Mouse (Mus musculus) CH12.LX (cell line): ENCODE measurements around the gene Atf3. TPM values are rescaled to one million over a fixed set of nuclear protein-coding genes. Genes with fewer than 3 reads are reported as not detected.

Source experiments
- DNase-seq: peaks from one replicate; pipeline ENCODE4 v3.0.0-alpha.2; 2013; ENCODE audit errors: extremely low read depth
- H3K27ac ChIP-seq: 2 replicates; pipeline ENCODE4 v1.5.1; 2012; ENCODE audit warnings: low read depth, mild to moderate bottlenecking, control low read depth, moderate library complexity; ENCODE audit not compliant: insufficient read depth
- H3K27me3 ChIP-seq: replicated peaks from 2 replicates; pipeline ENCODE3; 2012; ENCODE audit warnings: inconsistent platforms
- H3K36me3 ChIP-seq, 2 experiments: replicated peaks in 1 of 2; 2 replicates each; pipeline versions ENCODE3 to v1.6.1; 2012; ENCODE audit warnings: inconsistent platforms in 1 of 2, low read length in 1 of 2, mild to moderate bottlenecking in 1 of 2, mixed read lengths in 1 of 2, moderate library complexity in 1 of 2; ENCODE audit not compliant: control insufficient read depth in 1 of 2, insufficient read depth in 1 of 2
- H3K4me1 ChIP-seq, 2 experiments: 2 replicates each; pipeline ENCODE4 v1.6.1; 2012; ENCODE audit warnings: inconsistent platforms in 1 of 2, moderate library complexity in 1 of 2; ENCODE audit not compliant: insufficient read depth in 2 of 2, control insufficient read depth in 1 of 2
- H3K4me2 ChIP-seq: 2 replicates; pipeline ENCODE4 v1.6.1; 2012; ENCODE audit warnings: low read depth, mild to moderate bottlenecking, control low read depth; ENCODE audit not compliant: poor library complexity, insufficient read depth, severe bottlenecking
- H3K4me3 ChIP-seq, 3 experiments: fragments of 150-350 bp in 1 of 3; sonication (generic) in 1 of 3; replicated peaks in 1 of 3; 2 replicates each; pipeline versions ENCODE3 to v1.5.1; 2011 to 2012; ENCODE audit warnings: low read depth in 2 of 3, low read length in 2 of 3, mild to moderate bottlenecking in 2 of 3, moderate library complexity in 2 of 3, control low read depth in 1 of 3, improper control_type of control experiment in 1 of 3, inconsistent platforms in 1 of 3, mixed read lengths in 1 of 3; ENCODE audit not compliant: poor library complexity in 1 of 3
- H3K79me2 ChIP-seq: replicated peaks from 2 replicates; pipeline ENCODE4 v1.6.1; 2012; ENCODE audit warnings: mild to moderate bottlenecking, moderate library complexity; ENCODE audit not compliant: control insufficient read depth, poor library complexity, insufficient read depth, severe bottlenecking; ENCODE audit errors: extremely low read depth
- H3K9ac ChIP-seq: 2 replicates; pipeline ENCODE4 v1.6.1; 2012; ENCODE audit warnings: low read depth, mild to moderate bottlenecking, control low read depth, moderate library complexity; ENCODE audit not compliant: insufficient read depth
- H3K9me3 ChIP-seq: replicated peaks from 2 replicates; pipeline ENCODE3; 2012; ENCODE audit warnings: low read length, inconsistent platforms, mixed read lengths
- BHLHE40 ChIP-seq: IDR thresholded peaks from 2 replicates; pipeline ENCODE4 v1.6.1; 2011; ENCODE audit warnings: mild to moderate bottlenecking, low read depth, low read length, improper control_type of control experiment
- ELF1 ChIP-seq: IDR thresholded peaks from 2 replicates; pipeline ENCODE4 v1.6.1; 2014; ENCODE audit warnings: low read depth, mild to moderate bottlenecking, inconsistent platforms, low read length, improper control_type of control experiment
- EP300 ChIP-seq: IDR thresholded peaks from 2 replicates; pipeline ENCODE4 v1.6.1; 2011; ENCODE audit warnings: low read length, improper control_type of control experiment
- ETS1 ChIP-seq: conservative IDR thresholded peaks from 2 replicates; pipeline ENCODE4 v1.6.1; 2012; ENCODE audit warnings: low read depth, mild to moderate bottlenecking, inconsistent platforms, low read length, improper control_type of control experiment, moderate library complexity
- GABPA ChIP-seq: IDR thresholded peaks from 2 replicates; pipeline ENCODE4 v1.6.1; 2012; ENCODE audit warnings: low read depth, low read length, improper control_type of control experiment, inconsistent platforms; ENCODE audit not compliant: insufficient replicate concordance
- IRF4 ChIP-seq: IDR thresholded peaks from 2 replicates; pipeline ENCODE4 v1.6.1; 2014; ENCODE audit warnings: low read depth, mild to moderate bottlenecking, inconsistent platforms, low read length, improper control_type of control experiment
- JUND ChIP-seq: conservative IDR thresholded peaks from 2 replicates; pipeline ENCODE4 v1.6.1; 2011; ENCODE audit warnings: low read depth, low read length, improper control_type of control experiment
- KAT2A ChIP-seq: IDR thresholded peaks from 2 replicates; pipeline ENCODE4 v1.6.1; 2012; ENCODE audit warnings: low read length, improper control_type of control experiment, inconsistent platforms; ENCODE audit not compliant: insufficient replicate concordance
- MAFK ChIP-seq: IDR thresholded peaks from 2 replicates; pipeline ENCODE4 v1.6.1; 2011; ENCODE audit warnings: low read length, improper control_type of control experiment; ENCODE audit not compliant: insufficient replicate concordance
- MAX ChIP-seq: IDR thresholded peaks from 2 replicates; pipeline ENCODE4 v1.6.1; 2011; ENCODE audit warnings: low read length, improper control_type of control experiment
- MAZ ChIP-seq: IDR thresholded peaks from 2 replicates; pipeline ENCODE4 v1.6.1; 2012; ENCODE audit warnings: low read depth, mild to moderate bottlenecking, inconsistent platforms, low read length, improper control_type of control experiment, moderate library complexity
- NELFE ChIP-seq: IDR thresholded peaks from 2 replicates; pipeline ENCODE4 v1.6.1; 2011; ENCODE audit warnings: low read depth, low read length, improper control_type of control experiment
- NRF1 ChIP-seq: IDR thresholded peaks from 2 replicates; pipeline ENCODE4 v1.6.1; 2014; ENCODE audit warnings: low read depth, mild to moderate bottlenecking, inconsistent platforms, low read length, improper control_type of control experiment, moderate library complexity
- POLR2A ChIP-seq: IDR thresholded peaks from 2 replicates; pipeline ENCODE4 v1.6.1; 2011; ENCODE audit warnings: low read depth, mild to moderate bottlenecking, improper control_type of control experiment, low read length
- RCOR1 ChIP-seq: conservative IDR thresholded peaks from 2 replicates; pipeline ENCODE4 v1.6.1; 2012; ENCODE audit warnings: low read depth, mild to moderate bottlenecking, inconsistent platforms, low read length, improper control_type of control experiment
- SIN3A ChIP-seq: IDR thresholded peaks from 2 replicates; pipeline ENCODE4 v1.6.1; 2012; ENCODE audit warnings: low read length, improper control_type of control experiment, inconsistent platforms
- SMC3 ChIP-seq: IDR thresholded peaks from 2 replicates; pipeline ENCODE4 v1.6.1; 2011; ENCODE audit warnings: low read depth, low read length, improper control_type of control experiment
- TCF12 ChIP-seq: IDR thresholded peaks from 2 replicates; pipeline ENCODE4 v1.6.1; 2014; ENCODE audit warnings: low read depth, mild to moderate bottlenecking, inconsistent platforms, low read length, improper control_type of control experiment
- USF1 ChIP-seq: IDR thresholded peaks from 2 replicates; pipeline ENCODE4 v1.6.1; 2014; ENCODE audit warnings: low read depth, mild to moderate bottlenecking, inconsistent platforms, low read length, improper control_type of control experiment
- ZC3H11A ChIP-seq: IDR thresholded peaks from 2 replicates; pipeline ENCODE4 v1.6.1; 2012; ENCODE audit warnings: low read depth, mild to moderate bottlenecking, inconsistent platforms, low read length, improper control_type of control experiment
- ZKSCAN1 ChIP-seq: IDR thresholded peaks from 2 replicates; pipeline ENCODE4 v1.6.1; 2012; ENCODE audit warnings: low read depth, inconsistent platforms, low read length, improper control_type of control experiment, borderline replicate concordance
- dilution Hi-C: fragments of 300-500 bp; cut with MboI; formaldehyde crosslinking; loops from 2 replicates; pipeline ENCODE4 v1.14.3; 2020; ENCODE audit warnings: low sequenced_read_pairs; ENCODE audit not compliant: extremely low pct_unique_long_range_greater_than_20kb, extremely low pct_ligation_motif_present
- in situ Hi-C: fragments of 300-500 bp; cut with MboI; formaldehyde crosslinking; loops from 3 replicates; pipeline ENCODE4 v1.14.3; 2019; ENCODE audit warnings: low sequenced_read_pairs, low pct_ligation_motif_present, low pct_unique_long_range_greater_than_20kb, mixed read lengths
- polyA plus RNA-seq: library from polyadenylated mRNA; unstranded; fragments of >175 nt; gene quantifications from 2 replicates; pipeline ENCODE4 v1.2.1, GENCODE M21; 2012; ENCODE audit warnings: low read depth; ENCODE audit not compliant: insufficient read length
- total RNA-seq, 2 experiments: library from RNA; depleted of rRNA; stranded (reverse); fragments of 300-350 nt in 1 of 2; fragments of >200 nt in 1 of 2; gene quantifications; 2 replicates each; pipeline ENCODE4 v1.2.3; 2012 to 2014

Atf3 gene
- total and polyA plus RNA-seq, 3 experiments, result 25.1 to 39.7 (median 32.9) TPM

- Histone ChIP-seq H3K9me3 (no peaks in the 10 kb centered on the region), H3K27ac (no peak overlapping the region), H3K27me3 (no peaks in the 10 kb centered on the region), H3K4me2 (no peak overlapping the region), H3K9ac (no peak overlapping the region), H3K36me3 (no peaks in the 10 kb centered on the region), H3K4me3 (no peak overlapping the region), H3K79me2 (no peaks in the 10 kb centered on the region), H3K4me1 (peaks cover 2 to 12% of the 10 kb centered on the region in 2 experiments; a peak in 2 of 4 replicates)
- TF ChIP-seq GABPA (no peak), RCOR1 (no peak), POLR2A (no peak), SMC3 (no peak)
- DNase-seq, result no peak
- dilution Hi-C loops (no loop called here), in situ Hi-C loops (no loop called here)
These were observed 78.9 kb downstream of the Atf3 start for GRCm38 (mm10) chr1:191138874-191139495.

GRCm38 (mm10) chr1:191138436-191138835 lies 79.4 kb downstream of the Atf3 start:
- dilution Hi-C loops (no loop called here), in situ Hi-C loops (no loop called here)
- Histone ChIP-seq H3K36me3 (no peaks in the 10 kb centered on the region), H3K4me1 (peaks cover 2 to 12% of the 10 kb centered on the region in 2 experiments; a peak in 2 of 4 replicates), H3K4me2 (no peak overlapping the region), H3K9ac (no peak overlapping the region), H3K79me2 (no peaks in the 10 kb centered on the region), H3K9me3 (no peaks in the 10 kb centered on the region), H3K27ac (no peak overlapping the region), H3K27me3 (no peaks in the 10 kb centered on the region), H3K4me3 (no peak overlapping the region)
- TF ChIP-seq SMC3 (no peak), IRF4 (no peak), MAX (no peak), EP300 (no peak), ETS1 (no peak), TCF12 (no peak), USF1 (no peak), MAFK (no peak), NELFE (no peak), ELF1 (no peak), ZC3H11A (no peak), SIN3A (no peak), KAT2A (no peak), NRF1 (no peak), MAZ (no peak), BHLHE40 (no peak), JUND (no peak), ZKSCAN1 (no peak)
- no peak for DNase-seq
